Mouse (Mus musculus): Measurements from ENCODE around the gene Tubg1.
"Not testable (repeated sequence)": the region's sequence is repeated elsewhere in the genome, so short reads cannot be mapped to it uniquely, and the experiment has no call there.

The Tubg1 gene

GRCm38 (mm10) chr11:101142215-101142967, 22.7 kb downstream of the Tubg1 start:
- DNase-seq (ENCODE audit: low spot score): no peak

- no peak for DNase-seq (ENCODE audit: low spot score)
These were observed 23.8 kb downstream of the Tubg1 start for GRCm38 (mm10) chr11:101143338-101144225.

GRCm38 (mm10) chr11:101146377-101146776, 26.6 kb downstream of the Tubg1 start:
- DNase-seq (ENCODE audit: low spot score): no peak

- DNase-seq (ENCODE audit: low spot score): no peak
These were observed 29.0 kb downstream of the Tubg1 start for GRCm38 (mm10) chr11:101148751-101149150.

- DNase-seq (ENCODE audit: low spot score): no peak
These were observed 29.7 kb downstream of the Tubg1 start for GRCm38 (mm10) chr11:101149178-101150105.

- no peak for DNase-seq (ENCODE audit: low spot score)
These were observed 31.3 kb downstream of the Tubg1 start for GRCm38 (mm10) chr11:101151063-101151462.

GRCm38 (mm10) chr11:101152825-101153224, 33.1 kb downstream of the Tubg1 start:
- no peak for DNase-seq (ENCODE audit: low spot score)

GRCm38 (mm10) chr11:101154648-101155047, 34.9 kb downstream of the Tubg1 start:
- no peak for DNase-seq (ENCODE audit: low spot score)

GRCm38 (mm10) chr11:101155151-101155550, 35.4 kb downstream of the Tubg1 start:
- no peak for DNase-seq (ENCODE audit: low spot score)

GRCm38 (mm10) chr11:101155728-101156371, 36.1 kb downstream of the Tubg1 start, which contains the start of gene Tubg2:
Gene Tubg2 (plus strand): TSS chr11:101155907.
- DNase-seq (ENCODE audit: low spot score): no peak

GRCm38 (mm10) chr11:101160151-101160550, 40.4 kb downstream of the Tubg1 start:
- not testable (repeated sequence) for DNase-seq (ENCODE audit: low spot score)

GRCm38 (mm10) chr11:101160981-101161505, 41.3 kb downstream of the Tubg1 start:
- DNase-seq (ENCODE audit: low spot score): not testable (repeated sequence)

- DNase-seq (ENCODE audit: low spot score): no peak
These were observed 41.8 kb downstream of the Tubg1 start for GRCm38 (mm10) chr11:101161551-101161950.

- DNase-seq (ENCODE audit: low spot score): no peak
These were observed 42.6 kb downstream of the Tubg1 start for GRCm38 (mm10) chr11:101162301-101162700.

- no peak for DNase-seq (ENCODE audit: low spot score)
These were observed 43.0 kb downstream of the Tubg1 start for GRCm38 (mm10) chr11:101162772-101163171.

GRCm38 (mm10) chr11:101163476-101164350, 44.0 kb downstream of the Tubg1 start:
- no peak for DNase-seq (ENCODE audit: low spot score)

GRCm38 (mm10) chr11:101164351-101164665, 44.6 kb downstream of the Tubg1 start:
- DNase-seq (ENCODE audit: low spot score): no peak

GRCm38 (mm10) chr11:101164677-101165580, 45.2 kb downstream of the Tubg1 start:
- DNase-seq (ENCODE audit: low spot score): no peak

GRCm38 (mm10) chr11:101166357-101166756, 46.6 kb downstream of the Tubg1 start:
- DNase-seq (ENCODE audit: low spot score): no peak

Measured in urinary bladder, postnatal 10 days (tissue).